Mouse (Mus musculus) CD4-positive helper T cell, adult 2 months (primary cell): ENCODE results near the gene Nab1.
"Not testable (repeated sequence)": the region's sequence is repeated elsewhere in the genome, so short reads cannot be mapped to it uniquely, and the experiment has no call there.

Experiments used
- DNase-seq: peaks from one replicate; pipeline ENCODE4 v3.0.0-alpha.2; 2012; ENCODE audit warnings: low read depth, missing footprints, low spot score

Nab1 gene

DNA sequence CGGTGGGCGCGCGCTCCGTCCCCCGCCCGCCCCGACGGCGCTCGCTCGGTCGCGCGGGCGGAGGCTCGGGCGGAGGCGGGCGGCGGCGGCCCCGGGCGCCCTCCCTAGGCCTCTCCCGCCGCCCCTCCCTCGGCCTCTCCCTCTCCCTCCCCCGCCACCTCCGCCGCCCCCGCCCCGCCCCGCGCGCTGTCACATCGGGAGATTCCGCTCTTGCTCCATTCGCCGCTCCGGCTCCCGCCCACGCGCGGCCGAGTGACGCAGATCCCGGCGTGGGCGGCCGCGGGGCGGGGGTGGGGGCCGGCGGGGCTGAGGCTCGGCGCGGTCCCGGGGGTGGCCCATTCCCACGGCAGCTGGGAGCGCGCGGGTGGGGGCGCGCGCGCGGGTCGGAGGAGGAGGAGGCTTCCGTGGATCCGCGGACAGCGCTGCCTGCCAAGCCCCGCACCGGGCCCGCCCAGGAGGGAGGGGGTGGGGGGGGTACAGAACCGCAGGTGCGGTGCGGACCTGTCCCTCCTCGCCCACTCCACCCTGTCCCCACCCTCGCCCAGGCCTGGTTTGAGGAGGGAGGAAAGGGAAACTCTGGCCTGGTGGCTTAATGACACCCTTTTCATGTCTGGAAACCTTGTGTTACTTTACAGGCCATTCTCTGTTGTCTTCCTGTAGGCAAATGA is at the start of gene Nab1:
Nab1 (minus strand) TSS at position 366 of the 668 bp plus-strand sequence.
- peak; percentile 92 for DNase-seq

DNA sequence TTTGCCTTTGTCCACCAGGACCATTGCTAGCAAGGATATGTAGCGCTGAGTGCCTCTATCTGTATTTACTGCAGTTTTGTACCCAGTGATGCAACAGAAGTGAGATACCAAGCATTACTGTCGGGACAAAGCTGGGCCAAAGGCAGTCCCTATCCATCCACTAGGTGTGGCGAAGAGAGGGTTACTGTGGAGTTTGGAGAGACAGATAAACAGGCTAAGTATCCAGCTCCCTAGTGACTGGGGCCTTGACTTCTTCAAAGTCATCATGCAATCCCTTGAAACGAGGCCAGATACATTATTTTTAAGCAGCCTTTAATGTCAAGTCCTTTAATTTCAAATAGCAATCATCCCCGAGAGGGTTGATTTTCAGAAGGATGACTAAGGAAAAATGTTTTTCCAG is 47.0 kb upstream of the Nab1 start:
- DNase-seq: no peak

DNA sequence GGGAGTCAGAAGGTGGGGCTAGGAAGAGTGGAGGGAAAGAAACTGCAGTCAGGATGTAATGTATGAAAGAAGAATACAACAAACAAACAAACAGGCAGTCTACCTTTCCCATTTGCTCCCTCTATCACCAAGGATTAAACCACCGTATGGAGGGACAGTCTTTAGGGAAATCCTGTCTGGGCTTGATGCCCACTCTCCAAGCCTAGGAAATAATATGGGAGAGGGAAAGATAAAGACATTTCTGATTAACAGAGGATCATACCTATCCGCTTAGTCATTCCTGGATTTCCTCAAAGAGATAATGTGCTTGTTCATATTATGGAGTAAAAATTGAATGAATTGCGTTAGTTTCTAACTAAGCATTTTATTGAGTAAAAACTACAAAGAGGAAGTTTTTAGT is 46.3 kb upstream of the Nab1 start:
- DNase-seq: no peak

DNA sequence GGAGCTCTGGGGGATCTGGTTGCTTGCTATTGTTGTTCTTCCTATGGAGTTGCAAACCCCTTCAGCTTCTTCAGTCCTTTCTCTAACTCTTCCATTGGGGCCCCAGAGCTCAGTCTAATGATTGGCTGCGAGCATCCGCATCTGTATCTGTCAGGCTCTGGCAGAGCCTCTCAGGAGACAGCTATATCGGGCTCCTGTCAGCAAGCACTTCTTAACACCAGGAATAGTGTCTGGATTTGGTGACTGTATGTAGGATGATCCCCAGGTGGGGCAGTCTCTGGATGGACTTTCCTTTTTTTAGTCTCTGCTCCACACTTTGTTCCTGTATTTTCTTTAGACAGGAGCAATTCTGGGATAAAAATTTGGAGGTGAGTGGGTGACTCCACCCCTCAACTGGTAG is 39.6 kb upstream of the Nab1 start:
- not testable (repeated sequence) for DNase-seq

DNA sequence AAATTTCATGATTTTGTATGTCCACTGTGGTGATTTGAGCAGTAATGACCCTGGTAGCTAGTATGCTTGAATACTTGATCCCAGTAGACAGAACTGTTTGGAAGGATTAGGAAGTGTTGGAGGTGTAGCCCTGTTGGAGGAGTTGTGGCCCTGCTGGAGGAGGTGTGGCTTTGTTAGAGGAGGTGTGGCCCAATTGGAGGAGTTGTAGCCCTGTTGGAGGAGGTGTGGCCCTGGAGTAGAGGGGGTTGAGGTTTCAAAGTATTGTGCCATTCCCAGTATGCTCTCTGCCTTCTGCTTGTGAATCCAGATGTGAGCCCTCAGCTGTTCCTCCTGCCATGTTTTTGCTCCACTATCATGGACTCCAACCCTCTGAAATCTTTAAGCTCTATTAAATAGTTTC is 29.5 kb upstream of the Nab1 start:
- no peak for DNase-seq

DNA sequence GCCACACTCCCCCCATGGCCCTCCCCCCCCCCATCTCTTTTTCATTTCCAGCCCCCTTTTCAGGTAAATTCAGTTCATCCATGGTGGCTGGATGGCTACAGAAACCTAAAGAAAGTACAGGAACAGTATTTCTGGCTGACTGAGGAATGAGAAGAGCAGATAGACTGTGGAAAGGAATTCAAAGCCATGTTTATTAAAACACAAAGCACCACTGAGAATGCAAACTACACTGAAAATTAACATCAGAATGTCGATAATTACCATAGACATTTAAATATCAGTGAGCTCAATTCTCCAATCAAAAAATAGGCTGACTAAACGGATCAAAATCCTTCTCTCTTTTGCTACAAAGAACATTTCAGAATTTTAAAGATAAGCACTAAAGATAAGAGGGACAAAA is 27.2 kb upstream of the Nab1 start:
- no peak for DNase-seq

DNA sequence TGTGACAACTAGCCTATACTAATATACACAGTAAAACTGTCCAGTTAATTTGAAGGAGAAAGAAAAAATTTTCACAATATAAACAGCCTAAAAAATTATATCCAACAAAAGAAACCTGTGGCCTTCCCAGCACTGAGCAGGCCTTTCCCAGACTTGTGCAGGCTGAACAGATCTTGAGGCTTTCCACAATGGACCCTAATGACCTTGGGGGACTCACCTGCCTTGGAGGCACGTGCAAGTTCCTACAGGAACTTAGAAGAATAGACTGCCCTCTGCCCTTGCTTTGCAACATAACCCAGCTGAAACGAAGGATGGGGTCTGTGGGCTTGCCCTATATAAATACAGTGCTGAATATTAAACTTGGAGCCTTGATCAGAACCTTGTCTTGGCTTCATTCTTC is 26.8 kb upstream of the Nab1 start:
- DNase-seq: no peak

DNA sequence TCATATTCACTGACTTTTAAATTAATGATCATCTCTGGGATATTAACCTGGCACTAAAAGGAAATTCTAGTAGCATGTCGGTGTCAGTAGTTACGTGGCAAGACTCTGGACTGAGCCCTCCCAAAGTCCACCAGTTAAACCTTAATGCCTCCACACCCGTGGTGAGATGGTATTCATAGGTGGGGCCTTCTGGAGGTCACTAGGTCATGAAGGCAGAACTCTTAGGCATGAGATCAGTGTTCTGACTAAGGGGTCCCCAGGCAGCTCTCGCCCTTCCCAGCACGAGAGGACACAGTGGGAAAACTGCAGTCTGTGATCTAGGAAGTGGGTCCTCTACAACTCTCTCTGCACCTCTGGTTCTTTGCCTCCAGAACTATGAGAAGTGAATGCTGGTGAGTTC is 24.2 kb upstream of the Nab1 start:
- no peak for DNase-seq

DNA sequence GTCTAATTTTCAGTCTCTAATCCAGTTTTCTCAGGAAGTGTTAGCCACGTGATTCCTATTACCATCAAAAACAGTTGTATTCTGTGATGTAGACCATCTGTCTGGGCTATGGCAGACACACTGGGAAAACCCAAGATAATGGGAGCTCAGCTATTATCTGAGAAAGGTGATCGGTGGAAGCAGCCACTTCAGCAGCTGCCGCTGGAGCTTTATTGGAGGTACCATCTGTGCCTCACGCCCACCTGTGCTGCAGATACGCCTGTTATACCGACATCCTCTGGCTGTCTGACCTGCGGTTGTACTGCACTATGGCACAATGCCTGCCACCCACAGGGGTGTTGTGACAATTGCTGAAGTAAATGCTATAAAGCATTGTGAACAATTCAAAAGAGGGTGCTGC is 23.7 kb upstream of the Nab1 start:
- no peak for DNase-seq

DNA sequence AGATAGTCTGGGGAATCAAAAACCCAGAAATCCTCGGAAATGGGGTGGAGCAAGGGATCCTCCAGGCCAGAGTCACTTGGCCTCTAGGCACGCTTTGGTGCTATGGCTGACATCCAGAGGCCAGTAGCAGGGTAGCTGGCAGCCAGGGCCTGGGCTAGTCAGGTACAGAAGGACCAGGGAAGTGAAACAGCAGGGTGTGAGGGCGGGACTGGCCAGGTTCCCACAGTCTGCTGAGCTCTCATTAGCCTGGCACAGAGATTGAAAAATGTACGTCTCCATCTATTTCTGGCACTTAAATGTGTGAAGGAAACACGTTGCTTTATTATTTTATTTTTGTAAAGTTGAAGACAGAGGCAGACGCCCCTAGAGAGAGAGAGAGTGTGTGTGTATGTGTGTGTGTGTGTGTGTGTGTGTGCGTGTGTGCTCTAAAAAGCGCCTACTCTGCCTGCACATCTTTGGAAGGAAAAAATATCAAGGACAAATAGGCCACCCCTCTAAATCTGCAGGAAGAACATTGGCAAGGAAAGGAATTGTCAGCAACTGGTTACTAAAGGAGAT is 21.0 kb upstream of the Nab1 start:
- DNase-seq: no peak

DNA sequence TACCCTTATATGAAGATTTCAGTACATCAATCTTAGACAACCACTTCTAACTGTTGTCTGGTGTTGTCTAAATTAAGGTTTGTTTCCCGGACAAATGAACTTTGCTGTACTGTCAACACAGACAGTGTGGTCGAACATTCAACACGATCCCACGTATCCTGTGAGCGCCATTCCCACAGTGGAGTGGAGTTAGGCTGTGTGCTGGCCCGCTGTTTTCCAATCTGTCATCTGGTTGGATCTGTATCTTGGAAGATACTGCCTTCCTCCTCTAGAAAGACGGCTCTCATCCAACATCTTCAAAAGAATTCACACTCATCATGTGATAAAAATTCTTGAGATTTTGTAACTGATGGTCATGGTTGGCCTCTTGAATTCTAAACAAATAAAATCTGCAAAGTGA is 19.7 kb upstream of the Nab1 start:
- DNase-seq: no peak

DNA sequence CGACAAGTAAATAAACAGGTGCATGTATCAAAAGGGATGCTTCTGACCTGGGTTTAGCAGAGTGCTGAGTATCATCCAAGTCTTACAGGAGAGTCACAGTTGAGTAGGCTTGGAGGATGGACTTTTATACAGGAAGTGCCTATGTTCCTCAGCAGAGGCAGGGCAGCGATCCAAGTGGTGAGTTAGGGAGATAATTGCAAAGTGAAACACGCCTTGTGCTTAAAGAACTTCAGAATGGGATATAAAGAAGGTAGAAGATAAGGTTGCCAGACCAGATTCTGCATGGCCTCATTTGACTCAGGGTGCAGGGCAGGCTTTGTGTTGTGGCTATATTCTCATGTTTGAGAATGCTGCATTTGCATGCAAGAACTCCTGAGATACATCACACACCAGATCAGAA is 14.8 kb upstream of the Nab1 start:
- no peak for DNase-seq

DNA sequence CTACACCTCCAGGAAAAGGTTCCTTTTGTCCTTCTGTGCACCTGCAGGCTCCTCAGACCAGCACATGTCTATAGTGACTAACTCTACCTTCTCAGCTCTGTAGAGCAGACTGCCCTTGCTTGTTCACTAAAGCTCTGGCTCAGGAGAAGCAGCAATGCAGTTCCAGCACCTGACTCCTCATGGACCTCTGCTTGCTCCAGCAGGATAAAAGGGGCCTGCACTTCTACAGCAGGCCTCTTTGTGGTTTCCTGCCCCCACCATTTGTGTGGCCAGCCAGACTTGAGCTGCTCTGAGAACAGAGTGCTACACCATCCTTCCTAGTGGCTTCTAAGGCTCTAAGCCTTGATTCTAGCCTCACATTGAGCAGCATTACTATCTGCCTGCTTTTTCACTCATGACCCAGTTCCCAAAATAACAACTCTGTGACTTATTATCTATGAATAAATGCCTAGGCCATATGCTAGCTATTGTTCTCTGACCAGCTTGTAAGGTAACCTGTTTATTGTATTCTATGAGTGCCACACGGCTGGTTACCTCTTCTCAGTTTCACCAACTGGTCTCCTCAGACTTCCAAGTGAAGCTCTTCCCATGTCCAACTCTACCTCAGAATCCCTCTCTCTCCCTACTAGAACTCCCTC is 11.4 kb upstream of the Nab1 start:
- no peak for DNase-seq

DNA sequence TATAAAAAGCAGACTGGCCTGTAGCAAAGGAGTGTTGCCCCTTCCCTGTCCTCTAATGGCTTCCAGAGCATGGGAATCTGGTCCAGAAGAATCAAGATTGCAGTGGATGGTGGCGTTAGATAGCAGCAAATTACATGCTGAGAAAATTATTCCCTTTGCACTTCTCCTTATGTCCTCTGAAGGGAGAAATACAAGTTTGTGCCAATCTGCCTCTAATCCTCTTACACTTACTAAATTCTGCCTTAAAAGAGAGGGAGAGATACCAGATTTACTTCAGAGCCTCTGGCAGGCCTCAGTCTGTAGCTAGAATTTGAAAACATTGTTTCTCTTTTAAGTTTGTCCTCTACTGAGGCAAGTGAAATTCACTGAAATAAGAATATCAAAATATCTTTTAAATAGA is 5.7 kb upstream of the Nab1 start:
- DNase-seq: no peak

DNA sequence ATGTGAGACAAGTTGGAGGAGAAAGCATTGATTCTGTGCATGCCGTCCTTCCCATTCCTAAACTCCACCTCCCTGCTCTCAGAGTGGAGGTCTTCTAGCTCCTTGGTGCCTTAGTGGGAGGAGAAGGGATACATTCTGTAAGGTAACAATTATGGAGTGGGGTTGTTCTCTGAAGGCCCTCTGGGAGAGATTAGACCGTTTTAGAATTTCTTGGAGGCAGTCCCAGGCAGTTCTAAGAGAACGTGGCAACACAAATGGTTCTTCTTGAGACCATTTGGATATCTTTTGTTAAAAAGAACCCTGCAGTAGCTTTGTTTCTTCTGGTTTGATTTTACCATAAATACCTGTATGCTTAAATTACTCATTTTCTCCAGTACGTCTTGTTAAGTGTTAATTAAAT is 1.8 kb upstream of the Nab1 start:
- no peak for DNase-seq

DNA sequence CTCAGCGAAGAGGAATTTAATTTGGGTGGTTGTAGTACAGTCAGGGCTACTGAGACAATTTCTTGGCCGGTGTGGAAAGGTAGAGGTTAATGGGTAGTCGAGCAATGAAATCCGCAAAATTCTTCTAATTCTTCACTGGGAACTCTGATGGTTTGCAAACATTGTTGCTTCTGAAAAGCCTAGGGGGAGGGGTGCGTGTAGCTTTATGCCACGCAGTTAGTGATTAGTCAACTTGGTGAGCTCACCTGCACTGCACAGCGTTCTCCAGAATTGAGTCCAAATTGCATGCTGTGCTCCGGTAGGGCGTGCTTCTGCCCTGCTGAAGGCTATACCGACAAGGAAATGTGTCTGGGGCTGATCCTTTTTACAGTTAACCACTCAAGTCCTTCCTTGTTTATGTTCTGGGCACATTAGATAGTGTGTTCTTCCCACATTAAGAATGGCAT is 1.2 kb upstream of the Nab1 start:
- peak; percentile 53 for DNase-seq

DNA sequence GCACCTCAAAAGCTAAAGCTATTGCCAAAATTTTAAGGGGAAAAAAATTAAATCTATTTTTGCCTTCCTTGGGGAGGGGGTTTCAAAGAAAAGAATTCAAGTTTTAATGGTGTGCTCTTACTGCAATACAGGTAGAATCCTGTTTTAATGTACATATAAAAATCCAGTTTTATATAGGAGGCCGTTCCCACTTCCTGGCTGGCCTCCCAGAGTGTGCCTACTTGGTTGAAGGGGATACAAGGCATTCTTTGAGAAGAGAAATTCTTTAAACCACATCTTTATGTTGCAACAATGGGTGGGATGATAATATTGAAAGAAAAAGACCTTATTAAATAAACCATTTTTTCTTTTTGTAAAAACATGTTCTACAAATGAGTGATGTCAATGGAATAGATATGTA is 611 bp upstream of the Nab1 start:
- no peak for DNase-seq

DNA sequence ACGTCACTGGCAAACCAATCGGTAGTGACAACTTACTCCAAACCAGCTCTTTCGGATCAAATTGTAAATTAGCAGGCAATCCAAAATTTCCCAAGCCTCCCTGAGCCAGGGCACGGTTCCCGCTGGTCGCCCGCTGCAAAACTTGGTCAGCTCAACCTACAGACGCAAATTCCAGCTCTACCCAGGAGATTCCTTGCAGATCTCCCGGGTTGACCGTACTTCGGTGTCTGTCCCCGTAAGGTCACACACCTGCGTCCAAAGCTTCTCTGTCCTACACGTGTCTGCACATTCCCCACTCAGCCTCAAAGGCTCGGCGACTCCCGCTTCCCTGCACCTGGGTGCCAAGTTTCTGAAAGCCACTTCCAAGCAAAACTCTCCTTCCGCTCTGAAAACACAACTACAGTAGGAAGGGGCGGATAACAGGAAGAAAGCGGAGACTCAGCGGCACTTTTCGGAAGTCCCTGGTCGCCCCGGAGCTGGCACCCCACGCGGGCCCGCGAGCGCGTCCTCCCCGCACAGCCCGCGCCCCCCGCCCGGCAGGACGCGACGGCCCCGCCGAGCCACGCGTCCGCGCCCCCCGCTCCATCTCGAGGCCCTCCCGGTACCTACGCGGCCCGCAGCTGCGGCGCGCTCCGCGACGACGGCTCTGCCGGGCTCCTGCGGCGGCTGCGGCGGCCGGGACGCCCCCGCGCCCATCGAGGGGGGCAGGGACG is 722 bp downstream of the Nab1 start:
- DNase-seq: peak; percentile 73

DNA sequence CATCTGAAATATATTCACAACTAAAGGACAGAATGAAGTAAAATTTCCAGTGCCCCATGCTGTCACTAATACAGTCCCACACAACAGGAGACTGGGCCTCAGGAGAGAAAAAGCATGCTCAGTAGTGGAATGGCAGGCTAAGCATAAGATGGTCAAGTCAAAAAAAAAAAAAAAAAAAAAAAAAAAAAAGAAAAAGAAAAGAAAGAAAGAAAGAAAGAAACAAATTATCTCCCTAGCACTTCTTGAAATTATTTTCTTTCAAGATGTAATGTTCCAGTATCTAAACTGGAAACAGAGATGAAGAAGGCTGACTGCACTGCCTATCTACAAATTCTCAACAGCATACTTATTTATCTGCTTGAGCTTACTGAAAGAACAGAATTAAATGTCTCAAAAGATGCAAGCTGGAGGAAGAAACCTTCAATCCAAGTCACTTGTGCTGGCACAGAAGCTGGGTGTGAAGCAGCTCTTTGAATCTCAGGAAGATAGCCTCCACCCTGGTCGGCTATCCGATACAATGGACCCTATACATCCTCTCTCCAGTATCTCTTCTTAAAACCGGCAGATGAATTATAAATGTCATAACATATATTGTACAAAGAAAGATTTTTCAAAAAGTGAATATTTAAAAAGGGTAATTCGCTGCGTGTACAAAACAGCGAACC is 1.6 kb downstream of the Nab1 start:
- peak; percentile 27 for DNase-seq

DNA sequence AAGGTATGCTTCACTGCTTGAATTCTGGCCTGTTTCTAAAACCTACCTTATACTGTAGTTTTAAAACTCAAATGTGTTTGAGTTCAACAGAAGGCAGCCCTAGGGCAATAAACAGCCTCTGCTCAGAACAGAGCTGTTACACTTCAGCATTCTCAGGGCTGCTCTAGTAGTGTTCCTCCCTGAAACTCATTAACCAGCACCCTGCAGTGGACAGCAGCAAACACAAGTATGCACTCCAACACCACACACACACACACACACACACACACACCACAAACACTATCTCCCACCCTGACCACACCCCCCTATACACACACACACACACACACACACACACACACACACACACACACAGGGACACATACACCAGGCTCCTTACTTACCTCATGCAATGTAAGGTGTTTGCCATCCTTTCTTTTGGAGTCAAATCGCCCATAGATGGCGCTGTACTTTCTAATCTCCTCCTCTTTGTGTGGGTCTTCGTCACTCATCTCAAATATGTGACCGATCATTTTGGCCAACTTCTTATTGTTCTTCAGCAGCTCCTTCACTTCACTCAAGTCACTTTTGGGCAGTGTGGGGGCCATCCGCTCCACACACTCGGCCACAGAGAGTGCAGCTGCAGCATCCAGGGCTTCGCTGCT is 10.8 kb downstream of the Nab1 start:
- peak; percentile 48 for DNase-seq

DNA sequence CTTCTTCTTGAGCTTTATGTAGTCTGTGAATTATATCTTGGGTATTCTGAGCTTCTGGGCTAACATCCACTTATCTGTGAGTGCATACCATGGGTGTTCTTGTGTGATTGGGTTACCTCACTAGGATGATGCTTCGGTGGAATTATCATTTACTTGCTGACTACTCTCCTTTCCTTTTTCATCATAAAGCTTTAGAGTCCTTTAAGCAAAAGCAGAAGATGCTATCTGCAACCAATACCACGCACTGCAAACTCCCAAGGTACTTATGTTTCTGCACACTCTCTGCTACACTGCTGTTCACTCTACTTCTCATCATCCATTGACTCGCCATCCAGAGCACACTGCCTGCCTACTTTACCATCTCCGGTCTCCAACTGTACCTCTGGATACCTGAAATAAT is 15.5 kb downstream of the Nab1 start:
- no peak for DNase-seq

DNA sequence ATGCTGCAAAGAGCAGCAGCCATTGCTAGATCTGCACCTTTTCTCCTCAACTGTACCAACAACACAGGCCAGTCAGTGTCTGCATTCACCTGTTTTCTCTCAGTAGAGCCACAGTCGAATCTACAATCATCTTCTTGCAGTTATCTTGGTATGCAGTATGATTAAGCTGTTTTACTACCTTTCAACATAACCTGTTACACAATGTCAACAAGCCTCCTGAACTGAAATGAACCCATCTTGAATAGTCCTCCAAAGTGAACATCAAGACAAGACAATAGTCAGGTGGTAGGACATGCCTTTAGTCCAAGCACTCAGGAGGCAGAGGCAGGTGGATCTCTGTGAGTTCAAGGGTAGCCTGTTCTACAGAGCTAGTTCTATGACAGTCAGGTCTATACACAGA is 26.2 kb downstream of the Nab1 start:
- DNase-seq: no peak
